Mouse (Mus musculus) spleen, adult 18-20 months (tissue): ENCODE results near the gene Zfp384.

Experiments
- DNase-seq, 2 experiments: peaks; one replicate each; pipeline ENCODE4 v3.0.0; 2022; ENCODE audit warnings: mixed read lengths in 2 of 2

Zfp384 gene

GRCm38 (mm10) chr6:125084424-125084823 lies 75.5 kb downstream of the Zfp384 start:
- DNase-seq = peak in 1 of 2 experiments; percentile 50
